ENCODE assay signal across 15 mouse cellular contexts in the genomic region with DNA sequence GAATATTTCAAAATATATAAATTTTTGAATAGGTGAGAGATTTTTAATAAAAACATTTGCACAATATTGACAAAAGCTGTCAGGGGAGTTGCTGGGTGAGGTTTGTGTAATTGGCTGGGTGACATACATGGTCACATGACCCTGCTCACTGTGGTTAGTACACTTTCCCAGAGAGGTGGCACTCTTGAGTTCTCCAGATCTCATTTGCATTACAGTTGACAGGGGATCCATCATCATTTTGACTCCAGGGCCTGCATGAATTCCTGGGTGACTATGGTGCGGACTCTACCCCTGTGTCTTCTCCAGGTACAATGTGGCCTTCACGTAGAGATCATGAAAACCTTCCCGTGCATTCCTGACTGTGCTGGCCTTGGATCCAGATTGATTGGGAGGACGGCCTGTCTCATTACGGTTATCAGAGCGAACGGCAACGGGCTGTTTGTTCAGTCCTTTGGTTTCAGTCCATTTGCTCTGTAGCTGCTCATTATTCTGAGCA.
DNase-seq lines count a peak whose midpoint lies in the region; ATAC-seq and TF ChIP-seq lines count a peak whose summit lies in the region.
"Had no signal": no experiment of that assay in that cellular context is flagged by ENCODE, and none has a peak within 500 bp of the region (broad histone marks: within the 10 kb centered on the region; RNA-seq: fewer than 3 reads in every experiment).

No protein-coding gene starts in this region.

- H3K4me3 ChIP-seq in lung, adult 2 months (replicated peaks; ENCODE audit: extremely low read depth, low read depth, low read length), result no peak overlapping the region
- H3K4me3 ChIP-seq in midbrain, embryonic 16.5 days (ENCODE audit: low read depth, low read length), result no peak overlapping the region
- H3K4me3 ChIP-seq: embryonic facial prominence, embryonic 10.5 days; forebrain, embryonic 10.5 days; limb, embryonic 15.5 days; megakaryocyte, embryonic 14.5 days had no signal

- WGBS in lung, adult 2 months, result 89% methylated on average over 8 of the region's 8 CpGs
- 67% methylated on average over 8 of the region's 8 CpGs for WGBS in midbrain, embryonic 16.5 days

- DNase-seq in adrenal gland, adult 2 months, result peak; percentile 35
- no peak for DNase-seq in adrenal gland, postnatal 4 days (ENCODE audit: low spot score in 2 of 2)
- DNase-seq in lung, adult 18-20 months, result peak; percentile 52 to 67
- no peak for DNase-seq in lung, adult 2 months
- peak; percentile 42 for DNase-seq in brain, embryonic 14.5 days (ENCODE audit: low read depth)
- DNase-seq in embryo, embryonic 11 days, result no peak
- no peak for DNase-seq in urinary bladder, adult 18-20 months (ENCODE audit: low spot score in 2 of 2)
- DNase-seq: cerebellum, adult 9-10 months; heart, postnatal 36 days had no signal

- H3K4me1 ChIP-seq in lung, adult 2 months (ENCODE audit: control insufficient read depth, insufficient read depth, low read length), result peaks cover 9% of the 10 kb centered on the region
- H3K4me1 ChIP-seq in midbrain, embryonic 16.5 days (ENCODE audit: control insufficient read depth, insufficient read depth, low read length), result peaks cover 39% of the 10 kb centered on the region
- H3K4me1 ChIP-seq: limb, embryonic 15.5 days had no signal

- H3K27ac ChIP-seq in midbrain, embryonic 16.5 days (ENCODE audit: low read length), result peak overlapping the region; percentile 53
- H3K27ac ChIP-seq: embryonic facial prominence, embryonic 10.5 days; forebrain, embryonic 10.5 days had no signal

- H3K9me3 ChIP-seq in midbrain, embryonic 16.5 days (replicated peaks; ENCODE audit: control insufficient read depth, low read length, poor library complexity, severe bottlenecking), result no peaks in the 10 kb centered on the region
- H3K9me3 ChIP-seq: embryonic facial prominence, embryonic 10.5 days; forebrain, embryonic 10.5 days; limb, embryonic 15.5 days; megakaryocyte, embryonic 14.5 days had no signal

- no peak overlapping the region for H3K4me2 ChIP-seq in midbrain, embryonic 16.5 days (ENCODE audit: low read length)
- H3K4me2 ChIP-seq: limb, embryonic 15.5 days had no signal

- no peaks in the 10 kb centered on the region for H3K36me3 ChIP-seq in midbrain, embryonic 16.5 days (ENCODE audit: control insufficient read depth, insufficient read depth, low read length)

- no peaks in the 10 kb centered on the region for H3K27me3 ChIP-seq in midbrain, embryonic 16.5 days (ENCODE audit: control insufficient read depth, insufficient read depth, low read depth, low read length)
- H3K27me3 ChIP-seq: limb, embryonic 15.5 days; megakaryocyte, embryonic 14.5 days; Patski had no signal

- no peak for TF ChIP-seq POLR2A in lung, adult 2 months (IDR thresholded peaks at IDR 0.05; ENCODE audit: borderline replicate concordance, extremely low read depth, low read depth, low read length)
- TF ChIP-seq POLR2A in brain, embryonic 14.5 days (IDR thresholded peaks at IDR 0.05; ENCODE audit: borderline replicate concordance, extremely low read depth, insufficient read depth, insufficient read length, poor library complexity, severe bottlenecking), result no peak

- TF ChIP-seq CTCF in lung, adult 2 months (IDR thresholded peaks at IDR 0.05; ENCODE audit: insufficient read depth, low read length), result no peak
- no peak for TF ChIP-seq CTCF in brain, embryonic 14.5 days (IDR thresholded peaks at IDR 0.05; ENCODE audit: borderline replicate concordance, extremely low read depth, insufficient read depth, insufficient read length)

- no peak overlapping the region for H3K9ac ChIP-seq in midbrain, embryonic 16.5 days (ENCODE audit: low read depth, low read length)
- H3K9ac ChIP-seq: limb, embryonic 15.5 days had no signal

- ATAC-seq in midbrain, embryonic 16.5 days, result no peak
- ATAC-seq: Patski had no signal

Comparison
In these comparisons a context has a peak if more than half of its experiments do, and no peak if none do; other contexts are left out.
1. DNase-seq: peak in adrenal gland, adult 2 months (single experiment), lung, adult 18-20 months (2 of 2) and brain, embryonic 14.5 days (single experiment); none in adrenal gland, postnatal 4 days (0 of 2), lung, adult 2 months (single experiment), embryo, embryonic 11 days (single experiment) and urinary bladder, adult 18-20 months (0 of 2).